Mouse (Mus musculus): ENCODE data around the gene Gmds. TPM values are rescaled to one million over a fixed set of nuclear protein-coding genes. Genes with fewer than 3 reads are reported as not detected.

Gmds gene
- polyA plus RNA-seq, 1 experiment: 12.0 TPM

DNA sequence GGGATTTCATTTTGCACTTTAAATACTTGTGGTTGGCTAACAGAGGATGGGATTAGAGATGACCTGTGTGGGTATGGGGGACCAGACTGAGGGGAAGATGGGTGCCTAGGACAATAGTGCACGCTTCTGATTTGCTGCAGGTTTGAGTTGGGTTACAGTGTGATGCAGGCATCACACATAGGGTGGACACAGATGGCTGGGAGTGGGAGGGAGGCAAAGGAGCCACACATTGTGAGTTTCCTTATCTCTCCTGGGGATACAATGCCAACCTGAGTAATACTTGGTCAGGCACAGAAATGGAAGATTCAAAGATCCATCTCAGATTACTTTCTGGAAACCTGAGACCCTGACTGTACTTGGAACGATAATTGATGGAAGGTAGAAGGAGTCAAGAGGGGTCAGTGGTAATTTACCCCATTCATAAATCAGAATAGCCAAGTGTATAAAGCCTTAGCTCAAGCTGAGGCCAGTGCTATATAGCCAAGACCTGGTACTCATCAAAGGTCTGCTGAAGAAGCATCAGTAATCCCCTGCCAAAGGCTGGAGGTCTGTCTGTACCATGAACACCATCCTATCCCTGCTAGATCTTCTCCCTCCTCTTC, 445.5 kb downstream of the Gmds start:
- DNase-seq (ENCODE audit: extremely low spot score in 1 of 2, low spot score in 1 of 2): no peak

GRCm38 (mm10) chr13:31888500-31888899, 450.0 kb downstream of the Gmds start:
- no peak for DNase-seq (ENCODE audit: extremely low spot score in 1 of 2, low spot score in 1 of 2)

GRCm38 (mm10) chr13:31885769-31886168, 452.8 kb downstream of the Gmds start:
- DNase-seq (ENCODE audit: extremely low spot score in 1 of 2, low spot score in 1 of 2): peak in 1 of 2 experiments; percentile 16

- DNase-seq (ENCODE audit: extremely low spot score in 1 of 2, low spot score in 1 of 2): peak in 1 of 2 experiments; percentile 56
Measured at GRCm38 (mm10) chr13:31878805-31879477, 459.6 kb downstream of the Gmds start.

DNA sequence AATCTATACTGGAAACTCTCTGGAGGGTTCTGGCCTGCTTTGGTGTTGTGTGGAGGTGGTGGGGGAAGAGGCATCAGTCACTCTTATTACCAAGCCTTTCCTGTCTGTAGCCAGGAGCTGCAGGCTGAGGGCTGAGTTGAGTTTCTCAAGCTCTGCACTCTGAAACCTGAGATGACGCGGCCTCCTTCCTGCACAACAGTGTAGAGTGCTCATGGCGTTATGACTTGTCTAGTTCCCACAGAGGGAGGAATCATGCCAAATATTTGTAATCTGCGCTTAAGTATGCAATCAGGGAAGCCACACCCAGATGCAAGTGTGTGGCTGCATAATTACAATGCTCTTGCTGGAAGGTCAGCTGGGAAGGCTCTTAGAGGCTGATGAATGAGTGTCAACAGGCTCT, 461.5 kb downstream of the Gmds start:
- DNase-seq (ENCODE audit: extremely low spot score in 1 of 2, low spot score in 1 of 2): no peak

DNA sequence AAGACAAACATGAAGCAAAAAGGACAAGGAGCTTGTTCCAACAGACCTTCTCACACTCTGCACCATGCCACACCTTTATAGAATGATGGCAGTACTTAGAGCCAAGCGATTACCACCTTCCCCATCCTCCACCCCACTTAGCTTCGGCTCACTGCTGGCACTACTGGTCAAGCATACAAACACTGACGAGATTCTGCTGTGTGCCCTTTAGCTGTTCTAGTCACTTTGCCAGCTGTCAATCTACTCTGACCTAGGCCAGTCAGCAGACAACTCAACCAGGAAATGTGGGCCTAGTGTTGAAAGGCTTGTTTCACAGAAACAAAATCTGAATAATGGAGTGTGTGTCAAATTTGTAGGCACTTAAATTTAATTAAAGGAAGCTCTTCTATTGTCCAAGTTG, 464.1 kb downstream of the Gmds start:
- no peak for DNase-seq (ENCODE audit: extremely low spot score in 1 of 2, low spot score in 1 of 2)

DNA sequence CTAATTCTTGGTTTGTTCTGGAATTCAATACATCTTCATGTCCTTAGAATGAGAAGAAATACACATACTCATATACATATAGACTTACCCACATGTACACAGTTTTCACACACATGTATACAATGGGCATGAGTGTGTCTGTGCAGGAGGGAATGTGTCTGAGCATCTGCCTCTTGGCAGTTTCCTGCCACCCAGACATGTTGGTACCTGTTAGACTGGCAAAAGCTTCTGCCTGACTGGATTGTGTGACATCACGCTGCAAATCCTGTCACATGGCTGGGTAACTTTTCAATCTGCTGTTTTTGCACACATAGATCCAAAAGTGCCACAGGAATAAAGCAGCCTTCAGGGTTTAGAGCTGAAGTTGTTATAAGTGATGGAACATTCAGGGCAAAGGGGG, 465.3 kb downstream of the Gmds start:
- no peak for DNase-seq (ENCODE audit: extremely low spot score in 1 of 2, low spot score in 1 of 2)

- DNase-seq (ENCODE audit: extremely low spot score in 1 of 2, low spot score in 1 of 2): no peak
Measured at GRCm38 (mm10) chr13:31864786-31865185, 473.8 kb downstream of the Gmds start.

GRCm38 (mm10) chr13:31863461-31863860, 475.1 kb downstream of the Gmds start:
- DNase-seq (ENCODE audit: extremely low spot score in 1 of 2, low spot score in 1 of 2): no peak

DNA sequence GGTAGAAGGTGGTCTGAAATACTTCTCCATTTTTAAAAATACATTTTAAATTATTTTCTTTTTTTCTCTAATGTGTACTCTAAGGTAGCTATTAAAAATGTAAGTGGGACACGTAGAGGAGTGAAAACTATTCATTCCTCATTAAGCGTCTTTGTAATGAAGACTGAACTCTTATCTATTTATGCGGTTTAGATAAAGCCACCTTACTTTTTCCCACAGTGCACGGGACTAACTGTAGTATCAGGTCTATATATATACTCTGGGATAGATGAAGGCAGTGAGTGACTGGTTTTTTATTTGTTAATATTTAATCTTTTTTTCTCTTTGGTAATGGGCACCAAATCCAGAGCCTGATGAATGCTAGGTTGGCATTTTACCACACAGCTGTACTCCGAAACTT, 478.3 kb downstream of the Gmds start:
- no peak for DNase-seq (ENCODE audit: extremely low spot score in 1 of 2, low spot score in 1 of 2)

DNA sequence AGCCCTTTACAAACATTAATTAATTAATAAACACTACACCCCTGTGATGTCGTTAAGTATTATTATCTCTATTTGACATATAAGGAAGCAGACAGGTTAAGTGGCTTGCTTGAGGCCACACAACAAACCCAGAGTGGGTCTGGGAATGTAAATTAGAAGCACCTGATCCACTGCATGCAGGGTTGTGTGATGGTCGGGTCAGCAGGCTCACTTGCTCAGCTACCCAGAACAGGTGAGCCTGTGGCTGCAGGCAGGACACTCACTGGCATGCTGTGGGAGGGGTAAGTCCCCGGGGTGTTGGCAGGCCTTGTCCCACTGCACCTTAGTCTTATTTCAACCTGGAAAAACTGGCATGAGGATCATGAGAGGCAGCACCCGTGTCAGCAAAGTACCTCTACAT, 484.5 kb downstream of the Gmds start:
- DNase-seq (ENCODE audit: extremely low spot score in 1 of 2, low spot score in 1 of 2): no peak

DNA sequence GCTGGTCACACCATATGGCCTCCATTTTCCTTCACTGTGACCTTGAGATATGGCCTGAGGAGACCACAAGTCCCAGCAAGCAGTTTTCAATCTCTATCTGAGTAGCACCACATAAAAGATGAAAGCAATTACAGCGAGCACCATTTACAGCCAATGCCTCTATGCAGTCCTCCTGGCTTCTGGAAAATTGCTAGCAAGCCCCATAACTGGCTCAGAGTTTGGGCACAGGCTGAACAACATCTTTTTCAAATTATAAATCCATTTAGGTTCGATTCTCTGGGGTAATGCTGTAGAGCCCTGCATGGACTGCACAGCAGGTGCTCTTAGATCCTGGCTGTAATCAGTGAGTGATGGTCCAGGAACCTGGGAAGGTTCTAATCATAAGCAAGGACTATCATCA, 485.0 kb downstream of the Gmds start:
- DNase-seq (ENCODE audit: extremely low spot score in 1 of 2, low spot score in 1 of 2): no peak

GRCm38 (mm10) chr13:31849258-31849971, 489.1 kb downstream of the Gmds start:
- no peak for DNase-seq (ENCODE audit: extremely low spot score in 1 of 2, low spot score in 1 of 2)

DNA sequence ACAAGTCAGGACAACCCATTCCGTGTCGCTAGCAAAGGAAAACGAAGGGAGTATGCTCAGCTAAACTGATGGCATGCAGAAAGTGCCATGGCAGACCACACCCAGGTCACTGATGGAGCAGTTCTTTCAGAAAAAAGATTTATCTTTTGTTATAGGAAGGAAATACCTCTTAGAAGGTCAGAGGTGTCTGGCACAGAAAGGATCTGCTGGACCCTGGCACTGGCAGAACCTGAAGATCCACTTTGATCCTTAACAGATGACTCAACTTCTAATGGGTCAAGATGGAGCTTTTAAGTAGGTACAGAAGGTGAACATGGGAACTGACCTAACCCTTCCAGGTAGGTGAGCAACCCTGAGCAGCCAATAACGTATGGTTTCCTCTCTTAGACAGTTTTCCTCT, 502.7 kb downstream of the Gmds start:
- no peak for DNase-seq (ENCODE audit: extremely low spot score in 1 of 2, low spot score in 1 of 2)

- no peak for DNase-seq (ENCODE audit: extremely low spot score in 1 of 2, low spot score in 1 of 2)
Measured at GRCm38 (mm10) chr13:31830332-31830731, 508.2 kb downstream of the Gmds start.

DNA sequence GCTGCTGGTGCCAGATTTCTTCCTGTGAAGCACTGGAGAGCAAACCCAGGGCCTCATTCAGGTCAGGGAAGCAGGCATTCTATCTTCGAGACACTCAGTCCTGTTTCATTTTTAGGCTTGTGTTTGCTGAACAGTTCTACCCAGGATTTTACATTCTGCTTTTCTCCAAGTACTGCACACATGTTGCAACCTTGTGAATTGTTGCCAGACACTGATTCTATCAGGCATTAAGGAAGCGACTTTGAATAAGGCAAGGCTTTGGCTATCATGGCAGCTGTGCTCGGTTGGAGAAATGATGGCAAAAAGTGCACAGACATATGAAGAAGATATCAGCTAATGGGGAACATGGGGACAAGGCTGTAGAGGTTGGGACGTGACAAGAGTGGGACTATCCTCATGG, 510.1 kb downstream of the Gmds start:
- DNase-seq (ENCODE audit: extremely low spot score in 1 of 2, low spot score in 1 of 2): no peak

- DNase-seq (ENCODE audit: extremely low spot score in 1 of 2, low spot score in 1 of 2): no peak
Measured at GRCm38 (mm10) chr13:31827820-31828332, 510.7 kb downstream of the Gmds start.

GRCm38 (mm10) chr13:31827160-31827559, 511.4 kb downstream of the Gmds start:
- DNase-seq (ENCODE audit: extremely low spot score in 1 of 2, low spot score in 1 of 2): no peak

- DNase-seq (ENCODE audit: extremely low spot score in 1 of 2, low spot score in 1 of 2): no peak
Measured at GRCm38 (mm10) chr13:31825180-31825579, 513.4 kb downstream of the Gmds start.

DNA sequence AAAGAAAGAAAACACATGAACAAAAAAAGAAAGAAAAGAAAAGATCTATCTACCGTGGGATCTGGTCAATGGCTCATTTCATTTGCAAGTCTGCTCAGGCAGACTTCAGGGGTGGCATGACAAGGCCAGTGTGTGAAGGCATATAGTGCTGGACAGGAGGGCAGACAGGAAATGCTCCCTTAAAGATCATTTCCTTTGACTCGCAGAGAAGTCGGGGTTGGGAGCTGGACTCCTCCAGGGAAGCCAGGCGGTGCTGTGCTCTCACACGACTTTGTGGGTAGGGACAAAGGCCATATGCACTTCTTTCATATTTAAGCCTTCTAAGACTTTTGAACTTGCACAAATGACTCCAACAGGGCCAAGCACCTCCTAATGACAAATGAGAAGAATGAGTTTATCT, 515.2 kb downstream of the Gmds start:
- no peak for DNase-seq (ENCODE audit: extremely low spot score in 1 of 2, low spot score in 1 of 2)

DNA sequence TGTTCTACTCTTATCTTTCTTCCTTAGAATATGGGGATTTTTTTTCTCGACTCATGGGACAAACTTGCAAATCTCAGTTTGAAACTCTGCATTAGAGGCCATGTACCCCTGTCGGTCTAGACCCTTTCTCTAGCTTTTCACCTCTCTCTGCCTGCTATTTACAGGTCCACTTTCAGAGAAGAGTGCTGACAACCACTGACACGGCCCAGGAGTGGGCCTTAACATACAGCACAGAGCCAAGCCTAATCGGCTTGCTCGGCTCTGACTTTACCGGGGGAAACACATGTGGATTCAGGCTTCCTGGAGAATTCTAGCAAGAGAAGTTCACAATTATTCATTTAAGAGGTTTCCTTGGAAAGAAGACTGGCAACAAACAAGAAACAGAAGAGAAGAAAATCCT, 517.5 kb downstream of the Gmds start:
- no peak for DNase-seq (ENCODE audit: extremely low spot score in 1 of 2, low spot score in 1 of 2)

DNA sequence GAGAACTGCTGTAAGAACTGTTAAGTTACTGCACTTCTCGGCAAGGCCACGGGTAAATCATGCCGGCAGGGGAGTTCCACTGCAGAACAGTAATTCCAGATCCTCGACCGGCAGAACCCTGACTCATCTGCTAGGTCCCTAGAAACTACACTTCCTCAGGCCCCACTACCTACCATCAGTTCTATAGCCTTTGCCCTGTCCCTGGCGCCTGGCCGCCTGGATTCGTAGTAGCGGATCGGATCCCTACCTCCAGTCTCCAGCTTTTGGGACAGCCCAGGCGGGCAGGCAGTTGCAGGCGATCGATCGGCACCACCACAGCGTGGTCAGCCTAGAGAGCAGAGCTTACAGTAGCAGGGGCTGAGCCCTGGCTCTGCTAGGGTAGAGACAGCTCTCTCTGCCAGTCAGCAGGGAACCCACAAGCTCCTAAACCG, 517.9 kb downstream of the Gmds start:
- DNase-seq (ENCODE audit: extremely low spot score in 1 of 2, low spot score in 1 of 2): no peak

Measured in frontal cortex, adult 2 months (tissue).